Mouse (Mus musculus): ENCODE measurements around the gene Pebp1. TPM values are rescaled to one million over a fixed set of nuclear protein-coding genes. Genes with fewer than 3 reads are reported as not detected.
A peak's percentile ranks its signal among the peaks of the same experiment; 100 is the strongest.

Gene Pebp1
- polyA plus RNA-seq, 1 experiment from 2014 or later: 881 TPM

GRCm38 (mm10) chr5:117241935-117242531 lies 45.4 kb downstream of the Pebp1 start:
- no peak for DNase-seq (ENCODE audit: low spot score)
- Histone ChIP-seq H3K27ac (ENCODE audit: low read depth, low read length) (no peak overlapping the region), H3K9me3 (ENCODE audit: control insufficient read depth, low read length) (no peaks in the 10 kb centered on the region), H3K4me2 (ENCODE audit: low read depth, low read length, severe bottlenecking) (peak overlapping the region; percentile 18; the same call in 1 of the 2 replicates), H3K4me1 (replicated peaks; ENCODE audit: control insufficient read depth, insufficient read depth, low read length) (peaks cover 6% of the 10 kb centered on the region; the same call in 1 of the 2 replicates), H3K9ac (ENCODE audit: low read length) (no peak overlapping the region), H3K4me3 (ENCODE audit: low read depth, low read length) (peak overlapping the region; percentile 39; the same call in 1 of the 2 replicates), H3K36me3 (ENCODE audit: control insufficient read depth, insufficient read depth, low read length) (no peaks in the 10 kb centered on the region), H3K27me3 (ENCODE audit: control insufficient read depth, insufficient read depth, low read length) (no peaks in the 10 kb centered on the region)
- WGBS: 67% methylated on average over 16 of the region's 16 CpGs
- ATAC-seq (replicated peaks; ENCODE audit: low FRiP score): no peak

- peak overlapping the region; percentile 39 for H3K4me3 ChIP-seq (ENCODE audit: low read depth, low read length)
- no peaks in the 10 kb centered on the region for H3K27me3 ChIP-seq (ENCODE audit: control insufficient read depth, insufficient read depth, low read length)
- peak overlapping the region; percentile 53; the same call in 1 of the 2 replicates for H3K27ac ChIP-seq (ENCODE audit: low read depth, low read length)
- no peaks in the 10 kb centered on the region for H3K36me3 ChIP-seq (ENCODE audit: control insufficient read depth, insufficient read depth, low read length)
- no peak; the same call in 1 of the 2 replicates for ATAC-seq (replicated peaks; ENCODE audit: low FRiP score)
- peak; percentile 64 for DNase-seq (ENCODE audit: low spot score)
- no peaks in the 10 kb centered on the region for H3K9me3 ChIP-seq (ENCODE audit: control insufficient read depth, low read length)
- WGBS: 2% methylated on average over 32 of the region's 32 CpGs
- peak overlapping the region; percentile 76 for H3K4me2 ChIP-seq (ENCODE audit: low read depth, low read length, severe bottlenecking)
- H3K4me1 ChIP-seq (replicated peaks; ENCODE audit: control insufficient read depth, insufficient read depth, low read length): peaks cover 6% of the 10 kb centered on the region; the same call in 1 of the 2 replicates
- H3K9ac ChIP-seq (ENCODE audit: low read length): peak overlapping the region; percentile 63
Observed at GRCm38 (mm10) chr5:117240761-117241322, 46.6 kb downstream of the Pebp1 start.

- DNase-seq (ENCODE audit: low spot score): peak; percentile 54
Observed at GRCm38 (mm10) chr5:117240321-117240731, 47.1 kb downstream of the Pebp1 start.

GRCm38 (mm10) chr5:117239106-117239505 lies 48.3 kb downstream of the Pebp1 start:
- H3K4me3 ChIP-seq (ENCODE audit: low read depth, low read length): no peak overlapping the region
- 89% methylated on average over 4 of the region's 4 CpGs for WGBS
- H3K27me3 ChIP-seq (ENCODE audit: control insufficient read depth, insufficient read depth, low read length): no peaks in the 10 kb centered on the region
- H3K4me2 ChIP-seq (ENCODE audit: low read depth, low read length, severe bottlenecking): no peak overlapping the region
- peaks cover 6% of the 10 kb centered on the region; the same call in 1 of the 2 replicates for H3K4me1 ChIP-seq (replicated peaks; ENCODE audit: control insufficient read depth, insufficient read depth, low read length)
- H3K9me3 ChIP-seq (ENCODE audit: control insufficient read depth, low read length): no peaks in the 10 kb centered on the region
- DNase-seq (ENCODE audit: low spot score): no peak
- no peak for ATAC-seq (replicated peaks; ENCODE audit: low FRiP score)
- H3K27ac ChIP-seq (ENCODE audit: low read depth, low read length): no peak overlapping the region
- H3K36me3 ChIP-seq (ENCODE audit: control insufficient read depth, insufficient read depth, low read length): no peaks in the 10 kb centered on the region
- no peak overlapping the region for H3K9ac ChIP-seq (ENCODE audit: low read length)

More at GRCm38 (mm10) chr5:117240321-117240731, 47.1 kb downstream of the Pebp1 start:
- no peaks in the 10 kb centered on the region for H3K36me3 ChIP-seq (ENCODE audit: control insufficient read depth, insufficient read depth, low read length)
- H3K27ac ChIP-seq (ENCODE audit: low read depth, low read length): peak overlapping the region; percentile 53; the same call in 1 of the 2 replicates
- peaks cover 6% of the 10 kb centered on the region; the same call in 1 of the 2 replicates for H3K4me1 ChIP-seq (replicated peaks; ENCODE audit: control insufficient read depth, insufficient read depth, low read length)
- WGBS: 7% methylated on average over 12 of the region's 12 CpGs
- no peaks in the 10 kb centered on the region for H3K9me3 ChIP-seq (ENCODE audit: control insufficient read depth, low read length)
- H3K9ac ChIP-seq (ENCODE audit: low read length): peak overlapping the region; percentile 63
- H3K4me3 ChIP-seq (ENCODE audit: low read depth, low read length): peak overlapping the region; percentile 39
- no peaks in the 10 kb centered on the region for H3K27me3 ChIP-seq (ENCODE audit: control insufficient read depth, insufficient read depth, low read length)
- peak overlapping the region; percentile 76 for H3K4me2 ChIP-seq (ENCODE audit: low read depth, low read length, severe bottlenecking)
- no peak; the same call in 1 of the 2 replicates for ATAC-seq (replicated peaks; ENCODE audit: low FRiP score)

GRCm38 (mm10) chr5:117236540-117236939 lies 50.9 kb downstream of the Pebp1 start:
- 77% methylated on average over 5 of the region's 5 CpGs for whole genome bisulfite sequencing
- H3K27ac ChIP-seq (ENCODE audit: low read depth, low read length): no peak overlapping the region

More at GRCm38 (mm10) chr5:117236540-117236939, 50.9 kb downstream of the Pebp1 start:
- H3K9ac ChIP-seq (ENCODE audit: low read length): no peak overlapping the region
- H3K27me3 ChIP-seq (ENCODE audit: control insufficient read depth, insufficient read depth, low read length): no peaks in the 10 kb centered on the region
- H3K36me3 ChIP-seq (ENCODE audit: control insufficient read depth, insufficient read depth, low read length): no peaks in the 10 kb centered on the region
- peaks cover 4% of the 10 kb centered on the region; the same call in 1 of the 2 replicates for H3K4me1 ChIP-seq (replicated peaks; ENCODE audit: control insufficient read depth, insufficient read depth, low read length)
- no peak overlapping the region for H3K4me2 ChIP-seq (ENCODE audit: low read depth, low read length, severe bottlenecking)
- ATAC-seq (replicated peaks; ENCODE audit: low FRiP score) (no peak), DNase-seq (ENCODE audit: low spot score) (no peak)
- H3K9me3 ChIP-seq (ENCODE audit: control insufficient read depth, low read length): no peaks in the 10 kb centered on the region
- no peak overlapping the region for H3K4me3 ChIP-seq (ENCODE audit: low read depth, low read length)

Other genes starting within 250 kb of the Pebp1 start
- gene Suds3, start 171.5 kb downstream of the Pebp1 start, polyA plus RNA-seq (2014; fragmentation: Nextera tagmentation; extraction: Ambion mirVana): 51.8 and 52.1 TPM in 2 replicates
- 16.2 and 16.9 TPM in 2 replicates for gene Taok3, start 167.5 kb downstream of the Pebp1 start, polyA plus RNA-seq (2014; fragmentation: Nextera tagmentation; extraction: Ambion mirVana)
- 2.3 and 2.5 TPM in 2 replicates for gene Vsig10, start 31.5 kb upstream of the Pebp1 start, polyA plus RNA-seq (2014; fragmentation: Nextera tagmentation; extraction: Ambion mirVana)
- 75.4 and 86.0 TPM in 2 replicates for gene Wsb2, start 69.7 kb upstream of the Pebp1 start, polyA plus RNA-seq (2014; fragmentation: Nextera tagmentation; extraction: Ambion mirVana)
- 117 and 123 TPM in 2 replicates for gene Rfc5, start 101.4 kb upstream of the Pebp1 start, polyA plus RNA-seq (2014; fragmentation: Nextera tagmentation; extraction: Ambion mirVana)
- gene Ksr2, start 126.4 kb upstream of the Pebp1 start, polyA plus RNA-seq (2014; fragmentation: Nextera tagmentation; extraction: Ambion mirVana): 1.2 and 1.9 TPM in 2 replicates

All from forebrain, embryonic 11.5 days (tissue).